In genomic region chr2:69212652-69213051, GRCm38 (mm10) we compare ENCODE assay signal across 22 mouse cellular contexts. TPM values are rescaled to one million over a fixed set of nuclear protein-coding genes. Genes with fewer than 3 reads are reported as not detected.
"Had no signal": no experiment of that assay in that cellular context is flagged by ENCODE, and none has a peak within 500 bp of the region (broad histone marks: within the 10 kb centered on the region; RNA-seq: fewer than 3 reads in every experiment).

No protein-coding gene starts in this region.

- ATAC-seq: liver, postnatal 0 days; lung, postnatal 0 days; midbrain, embryonic 13.5 days; midbrain, embryonic 15.5 days had no signal

- H3K27ac ChIP-seq: liver, embryonic 15.5 days; lung, embryonic 15.5 days; macrophage; midbrain, embryonic 13.5 days; midbrain, embryonic 15.5 days; neural tube, embryonic 13.5 days; stomach, embryonic 15.5 days; stomach, postnatal 0 days had no signal

- H3K36me3 ChIP-seq: liver, embryonic 15.5 days; lung, embryonic 15.5 days; midbrain, embryonic 13.5 days; midbrain, embryonic 15.5 days; neural tube, embryonic 13.5 days; stomach, embryonic 15.5 days had no signal

- H3K4me1 ChIP-seq: liver, embryonic 15.5 days; lung, embryonic 15.5 days; megakaryocyte, embryonic 14.5 days; midbrain, embryonic 13.5 days; midbrain, embryonic 15.5 days; stomach, embryonic 15.5 days had no signal

- H3K4me2 ChIP-seq: liver, embryonic 15.5 days; lung, embryonic 15.5 days; midbrain, embryonic 11.5 days; midbrain, embryonic 13.5 days; midbrain, embryonic 15.5 days; neural tube, embryonic 13.5 days; stomach, embryonic 15.5 days had no signal

- H3K9ac ChIP-seq: liver, embryonic 15.5 days; liver, postnatal 0 days; lung, embryonic 15.5 days; midbrain, embryonic 13.5 days; midbrain, embryonic 15.5 days; neural tube, embryonic 13.5 days; stomach, embryonic 15.5 days had no signal

- H3K27me3 ChIP-seq: liver, embryonic 15.5 days; lung, embryonic 15.5 days; midbrain, embryonic 13.5 days; midbrain, embryonic 15.5 days; neural tube, embryonic 13.5 days; stomach, embryonic 15.5 days had no signal

- H3K9me3 ChIP-seq: liver, embryonic 15.5 days; lung, embryonic 15.5 days; megakaryocyte, embryonic 14.5 days; midbrain, embryonic 13.5 days; midbrain, embryonic 15.5 days; neural tube, embryonic 13.5 days; stomach, embryonic 15.5 days had no signal

- DNase-seq: liver, postnatal 0 days; lung, adult 2 months; lung, postnatal 14 days; lung, postnatal 36 days; right cerebral cortex, postnatal 14 days; thymus, adult 2 months; thymus, postnatal 25 days; thymus, postnatal 4 days had no signal

- H3K4me3 ChIP-seq: liver, embryonic 15.5 days; lung, embryonic 15.5 days; megakaryocyte, embryonic 14.5 days; midbrain, embryonic 13.5 days; midbrain, embryonic 15.5 days; neural tube, embryonic 13.5 days; stomach, embryonic 15.5 days had no signal

RNA-seq across cellular contexts. Expression of gene G6pc2, which starts 1.8 kb away (rescaled TPM):
- polyA plus RNA-seq: liver, embryonic 15.5 days; liver, postnatal 0 days; lung, adult 2 months; lung, embryonic 15.5 days; lung, postnatal 0 days; macrophage; midbrain, embryonic 11.5 days; midbrain, embryonic 13.5 days; midbrain, embryonic 15.5 days; neural tube, embryonic 11.5 days; spleen, adult 2 months; stomach, postnatal 0 days; thymus, adult 2 months; urinary bladder, adult 2 months had no signal
